8 mouse cellular contexts compared by ENCODE assay signal in genomic region chr12:72536021-72536597, GRCm38 (mm10). TPM values are rescaled to one million over a fixed set of nuclear protein-coding genes. Genes with fewer than 3 reads are reported as not detected.
DNase-seq lines count a peak whose midpoint lies in the region; ATAC-seq and TF ChIP-seq lines count a peak whose summit lies in the region.

TSS of gene Pcnx4 (plus strand) at chr12:72536383.

- TF ChIP-seq POLR2A in kidney, adult 2 months (IDR thresholded peaks at IDR 0.05; ENCODE audit: low read depth, low read length), result peak; percentile 50
- TF ChIP-seq POLR2A in spleen, adult 2 months (IDR thresholded peaks at IDR 0.05; ENCODE audit: low read depth, low read length), result peak; percentile 24; the same call in 1 of the 2 replicates

- H3K4me3 ChIP-seq in embryonic facial prominence, embryonic 13.5 days, result peak within 1 kb of the TSS; percentile 75
- peak within 1 kb of the TSS; percentile 82 for H3K4me3 ChIP-seq in kidney, adult 2 months (ENCODE audit: insufficient read depth, low read depth, low read length)
- peak within 1 kb of the TSS; percentile 68 for H3K4me3 ChIP-seq in limb, embryonic 12.5 days (replicated peaks)
- peak within 1 kb of the TSS; percentile 79 for H3K4me3 ChIP-seq in midbrain, embryonic 15.5 days
- H3K4me3 ChIP-seq in spleen, adult 2 months (ENCODE audit: extremely low read depth, insufficient read depth, insufficient read length), result peak within 1 kb of the TSS; percentile 79

- H3K27me3 ChIP-seq in embryonic facial prominence, embryonic 13.5 days, result no peaks in the 10 kb centered on the region
- no peaks in the 10 kb centered on the region for H3K27me3 ChIP-seq in kidney, adult 2 months (replicated peaks; ENCODE audit: control insufficient read depth, insufficient read depth, low read length)
- H3K27me3 ChIP-seq in limb, embryonic 12.5 days, result no peaks in the 10 kb centered on the region
- no peaks in the 10 kb centered on the region for H3K27me3 ChIP-seq in midbrain, embryonic 15.5 days (replicated peaks)
- H3K27me3 ChIP-seq in spleen, adult 2 months (ENCODE audit: control insufficient read depth, insufficient read depth, low read length), result no peaks in the 10 kb centered on the region

- DNase-seq in 3134 (ENCODE audit: extremely low read depth, insufficient read length, low spot score), result peak; percentile 100
- DNase-seq in adrenal gland, postnatal 36 days, result peak; percentile 99
- peak; percentile 98 to 99 for DNase-seq in heart, adult 18-20 months
- peak; percentile 97 for DNase-seq in kidney, adult 2 months
- peak; percentile 89 to 93 for DNase-seq in spleen, adult 2 months (ENCODE audit: low read depth in 1 of 2, low spot score in 2 of 2)

- ATAC-seq in embryonic facial prominence, embryonic 13.5 days (ENCODE audit: insufficient number of reproducible peaks, insufficient read depth, low FRiP score, low TSS enrichment, low read depth), result peak; percentile 98
- ATAC-seq in limb, embryonic 12.5 days (ENCODE audit: insufficient number of reproducible peaks, insufficient read depth, low FRiP score, low TSS enrichment, low read depth), result peak; percentile 99
- peak; percentile 99 for ATAC-seq in midbrain, embryonic 15.5 days (replicated peaks)

- no peaks in the 10 kb centered on the region for H3K36me3 ChIP-seq in embryonic facial prominence, embryonic 13.5 days
- H3K36me3 ChIP-seq in kidney, adult 2 months (ENCODE audit: control insufficient read depth, insufficient read depth, low read length), result no peaks in the 10 kb centered on the region
- H3K36me3 ChIP-seq in limb, embryonic 12.5 days, result peaks cover 3% of the 10 kb centered on the region; the same call in 1 of the 2 replicates
- no peaks in the 10 kb centered on the region; the same call in 1 of the 2 replicates for H3K36me3 ChIP-seq in midbrain, embryonic 15.5 days (replicated peaks)
- no peaks in the 10 kb centered on the region for H3K36me3 ChIP-seq in spleen, adult 2 months (ENCODE audit: control insufficient read depth, insufficient read depth, low read length)

- under 1% methylated on average over 45 of the region's 45 CpGs for WGBS in embryonic facial prominence, embryonic 13.5 days
- WGBS in kidney, adult 2 months, result under 1% methylated on average over 45 of the region's 45 CpGs
- under 1% methylated on average over 45 of the region's 45 CpGs for WGBS in limb, embryonic 12.5 days
- WGBS in midbrain, embryonic 15.5 days, result under 1% methylated on average over 45 of the region's 45 CpGs
- under 1% methylated on average over 45 of the region's 45 CpGs for WGBS in spleen, adult 2 months

- H3K9ac ChIP-seq in embryonic facial prominence, embryonic 13.5 days, result peak within 1 kb of the TSS; percentile 80
- peak within 1 kb of the TSS; percentile 74 for H3K9ac ChIP-seq in limb, embryonic 12.5 days (replicated peaks)
- H3K9ac ChIP-seq in midbrain, embryonic 15.5 days, result peak within 1 kb of the TSS; percentile 74

- peak within 1 kb of the TSS; percentile 68 for H3K4me2 ChIP-seq in embryonic facial prominence, embryonic 13.5 days
- peak within 1 kb of the TSS; percentile 64 for H3K4me2 ChIP-seq in limb, embryonic 12.5 days
- peak within 1 kb of the TSS; percentile 58 for H3K4me2 ChIP-seq in midbrain, embryonic 15.5 days

- TF ChIP-seq CTCF in kidney, adult 2 months (conservative IDR thresholded peaks at IDR 0.05; ENCODE audit: insufficient read depth, insufficient read length, low read depth, low read length), result no peak
- no peak for TF ChIP-seq CTCF in spleen, adult 2 months (IDR thresholded peaks at IDR 0.05; ENCODE audit: extremely low read depth, insufficient read depth, insufficient read length, insufficient replicate concordance)

- no peaks in the 10 kb centered on the region for H3K9me3 ChIP-seq in embryonic facial prominence, embryonic 13.5 days
- no peaks in the 10 kb centered on the region for H3K9me3 ChIP-seq in limb, embryonic 12.5 days
- no peaks in the 10 kb centered on the region for H3K9me3 ChIP-seq in midbrain, embryonic 15.5 days

- peak within 1 kb of the TSS; percentile 52; the same call in 1 of the 2 replicates for H3K27ac ChIP-seq in embryonic facial prominence, embryonic 13.5 days
- H3K27ac ChIP-seq in kidney, adult 2 months (ENCODE audit: insufficient read depth, low read depth, low read length), result no peak within 1 kb of the TSS
- peak within 1 kb of the TSS; percentile 72 for H3K27ac ChIP-seq in limb, embryonic 12.5 days
- H3K27ac ChIP-seq in midbrain, embryonic 15.5 days, result peak within 1 kb of the TSS; percentile 71
- H3K27ac ChIP-seq in spleen, adult 2 months (ENCODE audit: insufficient read depth, low read length), result 0 out of 2 replicates have a peak within 1 kb of the TSS, but pooled peaks have one; percentile 26

- H3K4me1 ChIP-seq in embryonic facial prominence, embryonic 13.5 days, result peaks cover 15% of the 10 kb centered on the region
- H3K4me1 ChIP-seq in kidney, adult 2 months (ENCODE audit: control insufficient read depth, insufficient read depth, low read length), result peaks cover 2% of the 10 kb centered on the region; the same call in 1 of the 2 replicates
- peaks cover 5% of the 10 kb centered on the region; the same call in 1 of the 2 replicates for H3K4me1 ChIP-seq in limb, embryonic 12.5 days (replicated peaks)
- peaks cover 12% of the 10 kb centered on the region for H3K4me1 ChIP-seq in midbrain, embryonic 15.5 days
- H3K4me1 ChIP-seq in spleen, adult 2 months (ENCODE audit: control insufficient read depth, insufficient read depth, insufficient read length), result no peaks in the 10 kb centered on the region

RNA-seq across cellular contexts. Expression of gene Pcnx4, which starts in this region (rescaled TPM):
- 1 to 10 TPM; 7.2 to 8.4 TPM for total RNA-seq in adrenal gland, postnatal 36 days (2021)
- 12.6 and 14.9 TPM in 2 replicates for polyA plus RNA-seq in embryonic facial prominence, embryonic 13.5 days (2015; fragmentation: Nextera tagmentation; extraction: Ambion mirVana)
- total RNA-seq in heart, adult 18-20 months (2021), result 1 to 10 TPM; 3.4 to 3.7 TPM
- 3.2 and 3.4 TPM in 2 replicates for polyA plus RNA-seq in kidney, adult 2 months (2012; rRNA removed)
- 15.1 and 17.0 TPM in 2 replicates for polyA plus RNA-seq in limb, embryonic 12.5 days (2016; fragmentation: Nextera tagmentation; extraction: Ambion mirVana)
- 25.6 and 26.0 TPM in 2 replicates for polyA plus RNA-seq in midbrain, embryonic 15.5 days (2015; fragmentation: Nextera tagmentation; extraction: Ambion mirVana)
- polyA plus RNA-seq in spleen, adult 2 months (2012; rRNA removed), result 1.5 and 1.6 TPM in 2 replicates
